In the genomic region with DNA sequence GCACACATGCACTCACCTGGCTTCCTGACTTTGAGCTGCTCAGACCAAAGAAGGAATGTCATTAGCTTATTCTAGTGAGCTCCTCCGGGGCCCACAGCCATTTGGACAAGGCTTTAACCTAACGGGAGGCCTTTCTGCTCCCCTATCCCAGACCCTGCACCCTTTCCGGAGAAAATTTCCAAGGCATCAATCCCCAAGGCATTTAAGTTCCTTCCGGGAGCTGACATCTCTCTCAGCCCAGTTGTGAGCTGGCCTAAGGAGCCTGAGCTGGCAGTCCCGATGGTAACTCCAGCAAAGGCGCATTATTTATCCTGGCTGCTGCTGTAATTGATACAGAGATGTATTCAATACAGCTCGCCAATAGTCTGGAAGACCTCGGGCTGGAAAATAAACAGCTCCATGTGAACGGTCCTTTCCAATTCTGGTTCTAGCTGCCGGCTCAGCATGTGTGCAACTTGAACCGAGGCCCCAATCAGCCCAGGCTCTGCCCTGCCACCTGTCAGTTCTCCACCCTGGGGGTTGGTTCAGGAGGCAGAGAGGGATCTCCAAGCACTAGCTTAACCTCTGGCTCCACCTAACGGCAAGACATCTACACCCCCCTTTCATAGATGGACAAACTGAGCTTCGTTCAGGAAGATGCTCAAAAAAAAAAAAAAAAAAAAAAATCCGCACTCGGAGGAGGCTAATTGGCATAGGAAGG, we compare ENCODE assay signal across 8 mouse cellular contexts. TPM values are rescaled to one million over a fixed set of nuclear protein-coding genes. Genes with fewer than 3 reads are reported as not detected.
DNase-seq lines count a peak whose midpoint lies in the region; ATAC-seq and TF ChIP-seq lines count a peak whose summit lies in the region.

No protein-coding gene starts in this region.

- 0 out of 2 replicates have a peak, but pooled peaks have one; percentile 24 for ATAC-seq in embryonic facial prominence, embryonic 15.5 days (ENCODE audit: insufficient number of reproducible peaks, low FRiP score, low TSS enrichment, low read depth)
- ATAC-seq in heart, embryonic 15.5 days (replicated peaks; ENCODE audit: insufficient number of reproducible peaks, insufficient read depth, low FRiP score, low read depth) = no peak
- no peak for ATAC-seq in neural tube, embryonic 15.5 days (ENCODE audit: low FRiP score)

- peak; percentile 74 for DNase-seq in CD4-positive, CD25-positive, alpha-beta regulatory T cell, adult 2 months (ENCODE audit: low read depth, low spot score)
- DNase-seq in kidney, postnatal 25 days = peak; percentile 79 to 82
- DNase-seq in lung, adult 2 months = peak; percentile 57
- no peak for DNase-seq in testis, postnatal 10 days (ENCODE audit: low spot score)

- H3K9me3 ChIP-seq in embryonic facial prominence, embryonic 15.5 days (replicated peaks) = no peaks in the 10 kb centered on the region
- no peaks in the 10 kb centered on the region for H3K9me3 ChIP-seq in heart, embryonic 15.5 days (replicated peaks)
- no peaks in the 10 kb centered on the region for H3K9me3 ChIP-seq in neural tube, embryonic 15.5 days (replicated peaks)

- H3K36me3 ChIP-seq in embryonic facial prominence, embryonic 15.5 days = no peaks in the 10 kb centered on the region
- H3K36me3 ChIP-seq in heart, embryonic 15.5 days = no peaks in the 10 kb centered on the region
- no peaks in the 10 kb centered on the region for H3K36me3 ChIP-seq in neural tube, embryonic 15.5 days

- TF ChIP-seq CTCF in bone marrow macrophage, adult 2 months (IDR thresholded peaks at IDR 0.05; ENCODE audit: low read depth, low read length) = 0 out of 2 replicates have a peak, but pooled peaks have one; percentile 6
- TF ChIP-seq CTCF in lung, adult 2 months (IDR thresholded peaks at IDR 0.05; ENCODE audit: insufficient read depth, low read length) = peak; percentile 75

- H3K9ac ChIP-seq in embryonic facial prominence, embryonic 15.5 days = peak overlapping the region; percentile 78
- H3K9ac ChIP-seq in heart, embryonic 15.5 days = peak overlapping the region; percentile 19
- peak overlapping the region; percentile 81 for H3K9ac ChIP-seq in neural tube, embryonic 15.5 days (replicated peaks)

- WGBS in embryonic facial prominence, embryonic 15.5 days = 13% methylated on average over 15 of the region's 15 CpGs
- 25% methylated on average over 15 of the region's 15 CpGs for WGBS in heart, embryonic 15.5 days
- WGBS in lung, adult 2 months = 14% methylated on average over 15 of the region's 15 CpGs
- 12% methylated on average over 15 of the region's 15 CpGs for WGBS in neural tube, embryonic 15.5 days

- TF ChIP-seq POLR2A in bone marrow macrophage, adult 2 months (IDR thresholded peaks at IDR 0.05; ENCODE audit: borderline replicate concordance, low read depth, low read length) = no peak
- peak; percentile 70; the same call in 1 of the 2 replicates for TF ChIP-seq POLR2A in lung, adult 2 months (IDR thresholded peaks at IDR 0.05; ENCODE audit: borderline replicate concordance, extremely low read depth, low read depth, low read length)

- H3K4me2 ChIP-seq in embryonic facial prominence, embryonic 15.5 days (replicated peaks) = peak overlapping the region; percentile 93
- H3K4me2 ChIP-seq in heart, embryonic 15.5 days = peak overlapping the region; percentile 87
- H3K4me2 ChIP-seq in neural tube, embryonic 15.5 days = peak overlapping the region; percentile 87

- no peak overlapping the region; the same call in 1 of the 2 replicates for H3K4me3 ChIP-seq in bone marrow macrophage, adult 2 months (ENCODE audit: insufficient read depth, low read length)
- H3K4me3 ChIP-seq in embryonic facial prominence, embryonic 15.5 days (replicated peaks) = peak overlapping the region; percentile 78
- peak overlapping the region; percentile 70 for H3K4me3 ChIP-seq in heart, embryonic 15.5 days
- H3K4me3 ChIP-seq in lung, adult 2 months (replicated peaks; ENCODE audit: extremely low read depth, low read depth, low read length) = peak overlapping the region; percentile 65
- peak overlapping the region; percentile 64 for H3K4me3 ChIP-seq in neural tube, embryonic 15.5 days (replicated peaks)

- no peak overlapping the region for H3K27ac ChIP-seq in bone marrow macrophage, adult 2 months (ENCODE audit: insufficient read depth, low read depth, low read length)
- H3K27ac ChIP-seq in embryonic facial prominence, embryonic 15.5 days (replicated peaks) = peak overlapping the region; percentile 82
- H3K27ac ChIP-seq in heart, embryonic 15.5 days = peak overlapping the region; percentile 62; the same call in 1 of the 2 replicates
- peak overlapping the region; percentile 89 for H3K27ac ChIP-seq in neural tube, embryonic 15.5 days (replicated peaks)

- peaks cover 10% of the 10 kb centered on the region for H3K4me1 ChIP-seq in bone marrow macrophage, adult 2 months (ENCODE audit: control insufficient read depth, insufficient read depth, low read length)
- H3K4me1 ChIP-seq in embryonic facial prominence, embryonic 15.5 days = peaks cover 54% of the 10 kb centered on the region
- peaks cover 47% of the 10 kb centered on the region for H3K4me1 ChIP-seq in heart, embryonic 15.5 days (replicated peaks)
- peaks cover 7% of the 10 kb centered on the region for H3K4me1 ChIP-seq in lung, adult 2 months (ENCODE audit: control insufficient read depth, insufficient read depth, low read length)
- peaks cover 63% of the 10 kb centered on the region for H3K4me1 ChIP-seq in neural tube, embryonic 15.5 days

- no peaks in the 10 kb centered on the region for H3K27me3 ChIP-seq in embryonic facial prominence, embryonic 15.5 days
- H3K27me3 ChIP-seq in heart, embryonic 15.5 days = no peaks in the 10 kb centered on the region
- no peaks in the 10 kb centered on the region for H3K27me3 ChIP-seq in neural tube, embryonic 15.5 days (replicated peaks)

RNA-seq across cellular contexts. Expression of a gene that starts 1.0 kb away (rescaled TPM):
- 9.3 and 11.2 TPM in 2 replicates for polyA plus RNA-seq in bone marrow macrophage, adult 2 months (2012; ENCODE audit: insufficient read depth, insufficient read length, missing spikeins)
- polyA plus RNA-seq in embryonic facial prominence, embryonic 15.5 days (2015; fragmentation: Nextera tagmentation; extraction: Ambion mirVana) = 9.8 and 10.7 TPM in 2 replicates
- polyA plus RNA-seq in heart, embryonic 15.5 days (2015; fragmentation: Nextera tagmentation; extraction: Ambion mirVana) = 12.9 and 18.8 TPM in 2 replicates
- polyA plus RNA-seq in lung, adult 2 months (2012; rRNA removed) = 135 and 154 TPM in 2 replicates
- 28.5 and 33.2 TPM in 2 replicates for polyA plus RNA-seq in neural tube, embryonic 15.5 days (2015; fragmentation: Nextera tagmentation; extraction: Ambion mirVana)

RNA-seq across cellular contexts. Expression of a gene that starts 27.3 kb away (rescaled TPM):
- polyA plus RNA-seq in bone marrow macrophage, adult 2 months (2012; ENCODE audit: insufficient read depth, insufficient read length, missing spikeins) = 24.1 and 26.8 TPM in 2 replicates
- polyA plus RNA-seq in embryonic facial prominence, embryonic 15.5 days (2015; fragmentation: Nextera tagmentation; extraction: Ambion mirVana) = 15.6 and 18.0 TPM in 2 replicates
- polyA plus RNA-seq in heart, embryonic 15.5 days (2015; fragmentation: Nextera tagmentation; extraction: Ambion mirVana) = 9.2 and 11.1 TPM in 2 replicates
- 14.9 and 17.7 TPM in 2 replicates for polyA plus RNA-seq in lung, adult 2 months (2012; rRNA removed)
- polyA plus RNA-seq in neural tube, embryonic 15.5 days (2015; fragmentation: Nextera tagmentation; extraction: Ambion mirVana) = 8.4 and 9.2 TPM in 2 replicates

Comparison
In these comparisons a context has a peak if more than half of its experiments do, and no peak if none do; other contexts are left out.
1. H3K9ac ChIP-seq: peak in every context shown above with its lines; median percentile 81 in neural tube, embryonic 15.5 days; 78 in embryonic facial prominence, embryonic 15.5 days; 19 in heart, embryonic 15.5 days.